Mouse (Mus musculus): ENCODE measurements at regions not wholly inside any gene's neighbourhood (a gene's known extent, or its start where the extent isn't known, plus 50 kb on each side); places are given as distances from the start of the nearest gene placed in this dataset.

GRCm38 (mm10) chr8:34691776-34692175 is 580.2 kb upstream of the Gm10131 start:
- TF ChIP-seq POLR2A (IDR thresholded peaks at IDR 0.05; ENCODE audit: control insufficient read depth in 1 of 2, insufficient read depth in 1 of 2, low read depth in 1 of 2, low read length in 2 of 2, poor library complexity in 1 of 2) = no peak
- TF ChIP-seq GATA1 (IDR thresholded peaks at IDR 0.05; ENCODE audit: low read depth, low read length) = no peak
- TF ChIP-seq EP300 (IDR thresholded peaks at IDR 0.05; ENCODE audit: low read depth in 1 of 2, low read length in 2 of 2) = no peak
- TF ChIP-seq CTCF (IDR thresholded peaks at IDR 0.05 in 2 of 3, conservative IDR thresholded peaks at IDR 0.05 in 1 of 3; ENCODE audit: control insufficient read depth in 1 of 3, insufficient read depth in 1 of 3, low read depth in 2 of 3, low read length in 3 of 3, poor library complexity in 1 of 3, severe bottlenecking in 1 of 3) = no peak
- TF ChIP-seq POLR2AphosphoS2 (IDR thresholded peaks at IDR 0.05; ENCODE audit: low read length) = no peak
- no peak for TF ChIP-seq USF1 (IDR thresholded peaks at IDR 0.05; ENCODE audit: low read depth, low read length)
- TF ChIP-seq POLR2AphosphoS5 (IDR thresholded peaks at IDR 0.05; ENCODE audit: borderline replicate concordance, low read depth, low read length) = no peak
- no peak for TF ChIP-seq CHD2 (IDR thresholded peaks at IDR 0.05; ENCODE audit: low read length)
- TF ChIP-seq ZMIZ1 (IDR thresholded peaks at IDR 0.05; ENCODE audit: low read depth, low read length) = no peak
- no peak for TF ChIP-seq ZKSCAN1 (IDR thresholded peaks at IDR 0.05; ENCODE audit: low read depth, low read length)

All from MEL (cell line).